Mouse (Mus musculus): ENCODE data around the gene Ddx27.

DNA sequence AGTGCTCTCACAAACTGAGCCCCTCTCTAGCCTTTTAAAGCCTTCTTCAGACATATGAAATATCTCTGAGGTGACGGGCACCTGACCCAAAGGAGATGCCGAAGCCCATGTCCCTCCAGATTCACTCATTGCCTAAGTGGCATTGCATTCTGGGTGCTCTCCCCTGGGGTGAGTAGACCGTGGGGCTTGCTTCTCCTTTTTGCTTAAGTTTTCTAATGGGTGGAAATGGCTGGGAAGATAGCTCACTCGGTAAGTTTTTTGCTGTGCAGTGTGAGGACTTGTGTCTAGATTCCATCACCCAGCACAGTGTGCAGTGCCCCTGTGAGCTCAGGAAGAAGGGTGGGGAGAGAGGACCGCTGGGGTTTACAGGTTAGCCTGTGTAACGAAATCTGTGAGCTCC is 52.6 kb downstream of the Ddx27 start:
- TF ChIP-seq CHD2 (IDR thresholded peaks at IDR 0.05; ENCODE audit: low read depth, low read length): no peak
- no peak for TF ChIP-seq ZNF384 (IDR thresholded peaks at IDR 0.05; ENCODE audit: low read depth, low read length)
- TF ChIP-seq MAFK (IDR thresholded peaks at IDR 0.05; ENCODE audit: insufficient read depth, low read depth, low read length): no peak
- TF ChIP-seq HCFC1 (IDR thresholded peaks at IDR 0.05; ENCODE audit: borderline replicate concordance, insufficient read depth, low read length): no peak

All from ES-E14 (cell line).